Mouse (Mus musculus) erythroblast, embryonic 14.5 days (primary cell): ENCODE measurements around the gene Cuedc1.

Experiments used
- GATA1 ChIP-seq: IDR thresholded peaks from 2 replicates; pipeline ENCODE4 v1.6.1; 2012; ENCODE audit warnings: low read length, inconsistent platforms, mixed read lengths
- TAL1 ChIP-seq: IDR thresholded peaks from 3 replicates; pipeline ENCODE4 v1.6.1; 2012; ENCODE audit warnings: low read length, inconsistent platforms, mixed read lengths

- TF ChIP-seq GATA1 (no peak), TAL1 (no peak)
Measured at GRCm38 (mm10) chr11:88240275-88240674, 142.4 kb downstream of the Cuedc1 start.
